Mouse (Mus musculus): ENCODE data around the gene Syngr2.

Gene Syngr2

GRCm38 (mm10) chr11:117809407-117810311 is at the start of gene Syngr2, which contains the start of gene Gm20708:
Gene Syngr2, plus strand, starts transcription at chr11:117809668.
Gene Gm20708, plus strand, starts transcription at chr11:117809668.
- DNase-seq: peak; percentile 75

DNA sequence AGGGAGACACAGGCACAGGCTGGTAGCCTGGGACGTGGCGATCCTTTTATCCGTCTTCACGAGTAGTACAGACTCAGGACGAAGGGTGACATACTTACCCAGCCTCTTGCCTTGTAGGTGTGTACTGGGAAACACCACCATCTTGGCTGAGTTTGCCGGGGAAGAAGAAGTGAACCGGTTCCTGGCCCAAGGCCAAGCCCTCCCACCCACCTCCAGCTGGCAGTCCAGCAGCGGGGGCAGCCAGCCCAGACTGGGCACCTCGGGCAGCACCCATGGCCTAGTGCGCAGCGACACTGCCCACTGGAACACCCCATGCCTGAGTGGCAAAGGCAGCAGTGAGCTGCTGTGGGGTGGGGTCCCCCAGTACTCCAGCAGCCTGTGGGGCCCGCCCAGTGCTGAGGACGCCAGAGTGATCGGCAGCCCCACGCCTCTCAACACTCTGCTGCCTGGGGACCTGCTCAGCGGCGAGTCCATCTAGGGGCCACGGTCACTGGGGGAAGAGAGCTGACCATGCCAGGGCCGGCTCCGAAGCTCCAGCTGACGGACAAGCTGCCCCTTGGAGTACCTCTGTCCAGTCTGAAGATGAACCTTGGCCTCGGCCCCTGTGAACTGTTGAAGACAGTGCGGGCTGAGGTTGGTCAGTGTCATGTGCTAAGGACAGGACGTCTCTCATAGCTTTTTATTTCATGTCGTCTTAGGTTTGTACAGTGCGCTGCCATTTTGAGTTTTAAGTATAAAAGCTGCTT is 48.9 kb upstream of the Syngr2 start:
- DNase-seq: peak; percentile 65

- no peak for DNase-seq
These were observed 47.7 kb upstream of the Syngr2 start for GRCm38 (mm10) chr11:117761801-117762200.

- DNase-seq: no peak
These were observed 47.2 kb upstream of the Syngr2 start for GRCm38 (mm10) chr11:117762246-117762645.

- DNase-seq: no peak
These were observed 45.1 kb upstream of the Syngr2 start for GRCm38 (mm10) chr11:117764319-117764718.

GRCm38 (mm10) chr11:117765361-117765760 is 44.1 kb upstream of the Syngr2 start:
- no peak for DNase-seq

GRCm38 (mm10) chr11:117766275-117766674 is 43.2 kb upstream of the Syngr2 start:
- no peak for DNase-seq

- DNase-seq: no peak
These were observed 40.5 kb upstream of the Syngr2 start for GRCm38 (mm10) chr11:117768725-117769682.

GRCm38 (mm10) chr11:117769683-117770047 is 39.8 kb upstream of the Syngr2 start:
- DNase-seq: no peak

- DNase-seq: no peak
These were observed 39.1 kb upstream of the Syngr2 start for GRCm38 (mm10) chr11:117770407-117770806.

- no peak for DNase-seq
These were observed 37.1 kb upstream of the Syngr2 start for GRCm38 (mm10) chr11:117772352-117772751.

DNA sequence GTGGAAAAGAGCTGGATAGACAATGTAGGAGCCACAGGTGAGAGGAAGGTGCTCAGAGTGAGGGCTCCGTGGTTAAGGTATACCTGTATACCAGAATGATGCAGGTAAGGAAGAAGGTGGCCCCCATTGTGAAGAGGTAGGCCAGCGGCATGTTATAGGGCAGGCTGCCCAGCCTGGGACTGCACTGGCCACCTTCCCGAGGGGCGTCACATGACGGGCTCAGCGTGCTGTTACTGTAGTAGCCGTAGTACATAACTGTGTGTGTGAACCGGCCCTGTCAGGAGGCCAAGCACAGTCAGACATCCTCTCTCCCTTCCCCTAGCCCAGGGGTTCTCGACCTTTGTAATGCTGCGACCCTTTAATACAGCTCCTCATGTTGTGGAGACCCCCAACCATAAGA is 34.5 kb upstream of the Syngr2 start:
- no peak for DNase-seq

DNA sequence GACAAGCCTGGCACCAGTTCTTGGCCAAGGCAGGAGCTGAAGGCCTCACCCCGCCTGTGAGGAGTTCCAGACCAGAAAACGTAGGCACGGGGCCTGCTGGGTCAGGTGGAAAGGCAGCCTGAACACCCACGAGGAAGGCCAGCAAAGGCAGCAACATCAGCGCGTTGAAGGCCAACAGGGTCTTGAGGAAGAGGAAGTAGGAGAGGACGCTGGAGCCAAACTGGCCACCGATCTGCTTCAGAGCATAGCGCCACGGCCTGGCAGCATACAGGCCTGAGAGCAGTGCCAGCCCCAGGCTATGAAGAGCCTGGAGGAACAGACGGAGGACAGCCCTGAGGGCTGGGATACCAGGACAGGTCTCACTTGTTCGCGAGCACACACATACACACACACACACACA is 33.9 kb upstream of the Syngr2 start:
- DNase-seq: no peak

GRCm38 (mm10) chr11:117776085-117776792 is 33.2 kb upstream of the Syngr2 start:
- no peak for DNase-seq

GRCm38 (mm10) chr11:117777111-117777510 is 32.4 kb upstream of the Syngr2 start:
- DNase-seq: no peak

- DNase-seq: peak; percentile 81
These were observed 31.4 kb upstream of the Syngr2 start for GRCm38 (mm10) chr11:117778031-117778430.

- DNase-seq: peak; percentile 65
These were observed 30.5 kb upstream of the Syngr2 start for GRCm38 (mm10) chr11:117778851-117779433.

- peak; percentile 91 for DNase-seq
These were observed 29.9 kb upstream of the Syngr2 start for GRCm38 (mm10) chr11:117779434-117780198.

DNA sequence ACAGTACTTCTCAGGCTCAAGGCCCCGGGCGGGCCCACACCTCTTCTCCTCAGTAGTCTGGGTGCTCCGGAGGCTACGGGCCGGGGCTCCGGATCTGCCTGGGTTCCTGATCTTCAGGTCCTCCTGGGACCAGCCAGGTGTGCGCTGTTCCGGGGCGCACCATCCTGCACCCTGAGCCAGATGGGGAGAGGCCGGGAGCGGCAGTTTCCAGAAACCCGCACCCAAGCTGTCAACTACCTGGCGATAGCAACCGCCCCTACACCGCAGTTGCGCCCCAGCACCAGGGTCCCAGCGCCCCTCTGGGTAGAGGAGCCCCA is 29.3 kb upstream of the Syngr2 start:
- DNase-seq: no peak

- DNase-seq: peak; percentile 97
These were observed 28.8 kb upstream of the Syngr2 start for GRCm38 (mm10) chr11:117780582-117781111.

Measured in kidney, adult 9 months (tissue).